Mouse (Mus musculus): Measurements from ENCODE around the gene Ebf1.

The Ebf1 gene

DNA sequence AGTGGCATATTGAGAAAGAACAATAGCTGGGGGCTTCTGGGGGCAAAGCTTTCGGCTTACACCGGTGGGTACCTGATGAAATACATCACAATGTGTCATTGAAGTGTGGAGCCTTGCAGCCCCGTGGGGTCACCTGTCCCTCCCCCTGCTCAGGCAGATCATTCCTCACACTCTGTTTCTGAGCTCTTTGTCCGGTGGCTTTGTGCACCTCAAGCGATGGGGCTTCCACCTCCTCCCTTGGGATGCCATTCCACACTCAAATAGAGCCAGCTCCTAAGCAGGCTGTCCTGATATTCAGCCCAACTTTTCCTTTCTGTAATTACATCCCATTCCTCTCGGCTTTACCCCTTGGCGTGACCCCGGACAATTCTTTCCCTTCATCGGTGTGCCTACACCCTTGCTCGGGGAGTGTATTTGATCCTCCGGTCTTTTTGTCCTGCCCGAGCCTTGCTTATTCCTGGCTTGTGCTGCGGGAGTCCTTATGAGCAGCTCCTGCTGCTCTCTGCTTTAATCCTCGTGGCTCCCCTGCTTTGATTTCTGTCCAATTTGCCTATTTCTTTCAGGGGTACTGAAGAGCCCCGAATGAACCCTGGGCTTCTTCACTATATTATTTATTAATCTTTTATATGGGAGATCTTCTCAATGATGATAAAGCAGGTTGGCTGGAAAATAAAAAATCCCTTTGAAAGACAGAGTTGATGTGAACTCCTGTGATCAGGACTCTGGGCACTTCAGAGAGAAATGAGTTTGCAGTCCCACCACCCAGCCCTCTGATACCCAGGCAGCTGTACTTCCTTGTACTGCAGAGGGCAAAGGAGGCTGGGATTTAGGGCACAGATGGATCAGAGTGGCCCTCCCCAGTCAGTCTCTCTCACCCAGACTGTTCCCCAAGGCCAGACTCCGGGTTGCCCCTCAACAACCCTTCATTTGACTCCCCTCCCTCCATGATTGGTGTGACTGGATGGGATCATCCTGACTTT lies 160.5 kb downstream of the Ebf1 start:
- DNase-seq (ENCODE audit: extremely low read depth, low read depth), result no peak

DNA sequence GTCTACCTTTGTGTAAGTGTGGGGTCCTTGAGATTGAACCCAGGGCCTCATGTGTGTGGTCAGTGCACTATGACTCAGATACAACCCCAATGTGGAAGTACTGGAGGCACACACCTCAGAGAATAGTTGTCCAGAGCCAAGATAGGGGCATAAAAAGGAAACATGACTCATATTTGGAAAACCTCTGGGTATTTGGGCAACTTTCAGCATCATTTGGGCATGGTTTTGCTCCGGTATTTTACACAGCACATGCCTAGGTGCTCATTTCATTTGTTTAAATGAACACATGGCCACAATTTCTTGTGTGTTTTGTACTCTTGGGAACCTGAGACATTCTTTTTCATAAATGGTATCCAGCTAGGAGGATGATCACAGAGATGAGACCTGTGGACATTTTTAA lies 161.9 kb downstream of the Ebf1 start:
- DNase-seq (ENCODE audit: extremely low read depth, low read depth), result no peak

GRCm38 (mm10) chr11:44784255-44785029 lies 167.3 kb downstream of the Ebf1 start:
- DNase-seq (ENCODE audit: extremely low read depth, low read depth), result no peak

DNA sequence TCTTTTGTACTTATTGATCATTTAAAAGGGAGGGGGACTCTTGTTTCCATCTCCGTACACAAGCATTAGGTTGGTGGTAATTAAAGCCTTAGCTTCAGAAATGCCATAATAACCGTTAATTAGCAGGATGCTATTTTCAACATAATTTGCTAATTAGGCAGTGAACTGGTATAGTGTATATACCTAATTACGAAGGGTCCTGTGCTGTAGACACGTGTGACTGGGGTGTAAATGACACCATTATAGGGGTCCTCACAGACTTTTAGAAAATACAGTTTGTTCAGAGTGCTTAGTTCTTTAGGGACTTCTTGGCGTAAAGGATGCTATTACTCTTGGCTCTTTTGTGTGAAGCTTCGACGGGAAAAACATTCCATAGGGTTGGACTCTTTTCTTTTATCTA lies 167.9 kb downstream of the Ebf1 start:
- DNase-seq (ENCODE audit: extremely low read depth, low read depth), result no peak

GRCm38 (mm10) chr11:44785479-44785878 lies 168.4 kb downstream of the Ebf1 start:
- DNase-seq (ENCODE audit: extremely low read depth, low read depth), result no peak

GRCm38 (mm10) chr11:44788003-44788402 lies 170.9 kb downstream of the Ebf1 start:
- DNase-seq (ENCODE audit: extremely low read depth, low read depth), result no peak

- DNase-seq (ENCODE audit: extremely low read depth, low read depth), result no peak
Observed at GRCm38 (mm10) chr11:44792816-44793215, 175.7 kb downstream of the Ebf1 start.

DNA sequence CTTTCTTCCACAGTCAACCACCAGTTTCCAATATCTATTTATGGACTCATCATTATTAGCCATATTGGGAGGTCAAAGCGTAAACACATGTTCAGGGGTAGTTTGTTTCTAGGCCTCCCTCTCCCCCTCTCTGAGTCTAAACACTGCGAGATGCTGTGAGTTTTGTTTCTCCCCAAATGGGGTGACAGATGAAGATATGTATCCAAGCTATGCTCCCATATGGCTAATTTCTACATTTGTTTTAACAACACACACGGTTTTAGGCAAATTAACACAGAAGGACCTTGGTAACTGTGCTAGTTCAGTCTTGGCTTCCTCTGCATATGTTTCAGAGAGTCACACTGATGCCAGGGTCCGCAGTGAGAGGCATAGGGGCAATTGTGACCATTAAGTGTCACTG lies 177.8 kb downstream of the Ebf1 start:
- no peak for DNase-seq (ENCODE audit: extremely low read depth, low read depth)

- DNase-seq (ENCODE audit: extremely low read depth, low read depth), result no peak
Observed at GRCm38 (mm10) chr11:44795767-44796166, 178.7 kb downstream of the Ebf1 start.

GRCm38 (mm10) chr11:44798270-44798669 lies 181.2 kb downstream of the Ebf1 start:
- DNase-seq (ENCODE audit: extremely low read depth, low read depth), result no peak

DNA sequence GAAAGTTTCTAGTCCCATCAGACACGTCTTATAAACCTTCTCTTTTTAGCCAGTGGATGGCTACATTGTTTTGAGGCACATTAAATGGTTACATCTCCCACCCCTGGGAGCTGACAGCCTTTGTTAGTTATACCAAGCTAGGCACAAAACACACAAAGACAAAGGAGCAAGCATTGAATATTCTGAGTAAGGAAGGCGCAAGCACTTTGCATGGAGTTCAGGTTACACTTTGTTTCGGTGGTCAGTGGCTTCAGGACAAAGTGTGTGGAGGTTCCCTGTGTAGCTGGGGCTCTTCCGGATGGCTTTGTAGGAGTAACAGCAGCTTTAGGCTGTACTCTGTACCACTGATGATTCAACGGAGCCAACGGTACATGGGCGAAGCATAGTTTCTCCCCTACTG lies 186.9 kb downstream of the Ebf1 start:
- no peak for DNase-seq (ENCODE audit: extremely low read depth, low read depth)

GRCm38 (mm10) chr11:44806589-44806988 lies 189.5 kb downstream of the Ebf1 start:
- no peak for DNase-seq (ENCODE audit: extremely low read depth, low read depth)

DNA sequence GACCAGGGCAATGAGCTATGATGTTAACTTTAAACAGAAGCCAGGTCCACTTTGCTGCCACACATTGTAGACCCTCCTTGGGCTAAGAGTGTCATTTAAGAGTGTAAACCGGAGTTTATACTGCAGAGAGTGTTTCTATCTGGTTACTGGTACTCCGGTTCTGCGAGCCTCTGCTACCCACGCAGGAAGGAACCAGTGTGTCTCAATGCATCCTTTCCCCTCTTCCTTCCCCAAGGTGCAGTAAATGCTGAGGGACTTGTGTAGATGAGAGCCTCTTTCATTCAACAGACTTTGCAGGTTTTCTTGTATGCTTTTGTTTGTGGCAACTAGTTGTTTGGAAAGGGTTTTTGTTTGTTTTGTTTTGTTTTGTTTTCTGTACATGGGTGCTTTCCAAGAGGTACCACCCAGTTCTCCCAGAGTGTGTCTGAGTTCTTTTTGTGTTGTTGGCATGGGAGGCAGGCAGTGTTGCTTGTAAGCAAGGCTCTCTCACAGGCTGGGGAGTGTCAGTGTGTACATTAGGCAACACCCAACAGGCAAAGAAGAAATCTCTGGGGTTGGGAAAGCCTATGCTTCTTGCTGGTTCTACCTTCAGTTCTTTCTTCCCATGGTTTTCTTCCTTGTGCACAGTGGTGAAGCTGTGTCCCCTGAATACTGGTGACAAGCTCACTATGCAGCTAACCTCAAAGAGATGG lies 191.9 kb downstream of the Ebf1 start:
- no peak for DNase-seq (ENCODE audit: extremely low read depth, low read depth)

- DNase-seq (ENCODE audit: extremely low read depth, low read depth), result no peak
Observed at GRCm38 (mm10) chr11:44811007-44811406, 193.9 kb downstream of the Ebf1 start.

DNA sequence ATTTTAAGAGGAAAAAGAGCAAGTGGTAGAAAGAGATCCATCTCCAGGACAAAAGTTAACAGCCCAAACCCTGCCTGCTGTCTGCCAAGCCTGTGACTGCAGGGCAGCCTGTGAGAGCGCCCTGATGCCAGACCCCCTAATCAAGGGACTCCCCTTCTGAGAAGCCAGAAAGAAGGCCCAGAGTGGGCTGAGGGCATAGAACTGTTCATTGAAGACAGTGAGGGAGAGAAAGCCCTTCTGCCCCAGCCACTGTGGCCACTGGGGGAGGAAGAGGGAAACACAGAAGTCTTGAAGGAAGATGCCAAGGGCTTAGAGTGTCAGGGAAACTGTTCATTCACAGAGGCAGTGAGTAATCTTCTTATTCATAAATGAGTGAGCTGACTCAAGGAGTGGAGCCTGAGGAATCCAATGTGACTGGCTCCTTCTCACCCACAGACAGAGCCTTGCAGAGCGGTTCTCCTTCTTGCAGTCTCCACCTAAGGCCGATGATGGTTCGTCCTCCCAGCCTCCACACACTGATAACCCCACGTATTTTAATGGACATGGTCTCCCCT lies 195.2 kb downstream of the Ebf1 start:
- no peak for DNase-seq (ENCODE audit: extremely low read depth, low read depth)

- DNase-seq (ENCODE audit: extremely low read depth, low read depth), result no peak
Observed at GRCm38 (mm10) chr11:44813534-44813933, 196.4 kb downstream of the Ebf1 start.

GRCm38 (mm10) chr11:44814847-44815246 lies 197.7 kb downstream of the Ebf1 start:
- no peak for DNase-seq (ENCODE audit: extremely low read depth, low read depth)

- no peak for DNase-seq (ENCODE audit: extremely low read depth, low read depth)
Observed at GRCm38 (mm10) chr11:44815991-44816390, 198.9 kb downstream of the Ebf1 start.

DNA sequence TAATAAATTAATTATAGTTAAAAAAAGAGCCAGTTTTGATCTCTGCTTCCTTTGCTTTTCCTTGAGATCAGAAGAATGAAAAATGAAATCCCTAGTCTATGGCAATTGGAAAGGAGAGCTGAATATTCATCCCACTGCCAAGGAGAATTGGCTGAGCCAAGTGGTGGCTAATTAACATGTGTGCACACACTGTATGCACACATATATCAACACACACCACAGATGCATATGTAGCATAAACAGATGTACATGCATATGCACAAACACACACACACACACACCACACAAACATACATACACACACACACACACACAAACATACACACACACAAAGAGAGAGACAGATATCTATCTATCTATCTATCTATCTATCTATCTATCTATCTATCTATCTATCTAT lies 205.2 kb downstream of the Ebf1 start:
- no peak for DNase-seq (ENCODE audit: extremely low read depth, low read depth)

DNA sequence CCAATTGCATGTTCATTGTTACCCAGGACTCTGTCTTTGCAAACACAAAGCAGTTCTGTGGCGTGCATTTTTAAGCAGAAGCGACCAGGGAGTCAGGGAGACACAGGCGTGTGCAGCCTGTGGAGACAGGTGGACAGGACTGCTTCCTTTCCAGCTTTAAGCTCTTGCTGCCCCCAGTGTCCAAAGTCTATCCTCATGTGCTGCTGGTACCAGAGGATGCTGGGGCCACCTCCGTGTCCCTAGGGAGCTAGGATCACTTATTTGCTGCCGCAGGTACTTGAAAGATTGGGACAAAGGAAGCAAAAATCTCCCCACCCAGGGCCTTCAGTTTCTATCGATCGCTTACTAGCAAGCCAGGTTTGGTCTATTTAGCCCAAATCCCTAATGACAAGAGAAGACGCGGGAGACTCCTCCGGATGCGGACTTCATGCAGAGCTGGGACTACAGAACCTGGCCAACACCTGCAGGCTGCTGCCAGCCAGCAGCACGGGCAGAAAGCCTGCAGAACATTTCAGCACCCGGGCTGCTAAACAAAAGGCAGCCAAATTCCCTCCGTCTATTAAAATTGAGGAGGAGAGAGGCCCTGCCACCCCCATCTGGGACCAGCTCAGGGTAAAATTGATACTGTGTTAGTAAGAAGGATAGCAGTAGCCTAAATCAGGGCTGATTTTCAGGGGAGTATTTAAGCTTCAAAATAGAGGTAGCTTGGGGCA lies 215.3 kb downstream of the Ebf1 start:
- no peak for DNase-seq (ENCODE audit: extremely low read depth, low read depth)

GRCm38 (mm10) chr11:44832940-44833254 lies 215.8 kb downstream of the Ebf1 start:
- DNase-seq (ENCODE audit: extremely low read depth, low read depth), result no peak
